Mouse (Mus musculus): ENCODE data around the gene H2al1h. TPM values are rescaled to one million over a fixed set of nuclear protein-coding genes. Genes with fewer than 3 reads are reported as not detected.
"Not testable (repeated sequence)": the region's sequence is repeated elsewhere in the genome, so short reads cannot be mapped to it uniquely, and the experiment has no call there.

Gene H2al1h
- polyA plus RNA-seq, 1 experiment, result not detected

GRCm38 (mm10) chrX:11314858-11315257, 6.4 kb upstream of the H2al1h start, which contains the start of gene H2al1f:
TSS of gene H2al1f (plus strand) at chrX:11315158.
- not testable (repeated sequence) for H3K4me1 ChIP-seq (ENCODE audit: control insufficient read depth, insufficient read depth, low read length); H3K27ac ChIP-seq (ENCODE audit: control insufficient read depth, insufficient read depth, low read depth, low read length); H3K27me3 ChIP-seq (ENCODE audit: control insufficient read depth, insufficient read depth, low read length); H3K36me3 ChIP-seq (ENCODE audit: control insufficient read depth, insufficient read depth, low read length); H3K4me3 ChIP-seq (ENCODE audit: control insufficient read depth, low read depth, low read length)

DNA sequence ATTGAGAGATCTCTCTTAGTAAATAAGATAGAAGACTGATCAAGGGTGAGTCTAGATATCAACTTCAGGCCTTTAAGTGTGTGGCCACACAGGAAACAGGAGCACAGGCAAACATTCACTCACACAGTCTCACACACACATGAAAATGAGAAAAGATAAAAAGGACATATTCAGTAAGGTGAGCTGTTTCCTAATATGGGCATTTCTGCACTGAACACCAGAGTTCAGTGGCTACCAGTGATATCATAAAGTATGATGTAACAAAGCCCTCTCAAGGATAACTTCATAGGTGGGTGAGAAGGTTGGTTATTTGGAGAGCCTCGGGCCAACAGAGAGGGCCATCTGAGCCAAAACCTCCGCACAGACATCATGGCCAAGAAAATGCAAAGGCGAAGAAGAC, 3.3 kb upstream of the H2al1h start, which contains the start of gene H2al1g:
Gene H2al1g, plus strand, starts transcription at position 301 of the 400 bp plus-strand sequence.
- H3K36me3 ChIP-seq (ENCODE audit: control insufficient read depth, insufficient read depth, low read length); H3K4me1 ChIP-seq (ENCODE audit: control insufficient read depth, insufficient read depth, low read length); H3K4me3 ChIP-seq (ENCODE audit: control insufficient read depth, low read depth, low read length); H3K27ac ChIP-seq (ENCODE audit: control insufficient read depth, insufficient read depth, low read depth, low read length); H3K27me3 ChIP-seq (ENCODE audit: control insufficient read depth, insufficient read depth, low read length): not testable (repeated sequence)

- not testable (repeated sequence) for H3K4me3 ChIP-seq (ENCODE audit: control insufficient read depth, low read depth, low read length); H3K36me3 ChIP-seq (ENCODE audit: control insufficient read depth, insufficient read depth, low read length); H3K4me1 ChIP-seq (ENCODE audit: control insufficient read depth, insufficient read depth, low read length); H3K27me3 ChIP-seq (ENCODE audit: control insufficient read depth, insufficient read depth, low read length); H3K27ac ChIP-seq (ENCODE audit: control insufficient read depth, insufficient read depth, low read depth, low read length)
Observed at GRCm38 (mm10) chrX:11324359-11324758, 3.1 kb downstream of the H2al1h start, which contains the start of gene H2al1i. TSS of gene H2al1i (plus strand) at chrX:11324659.

- not testable (repeated sequence) for H3K36me3 ChIP-seq (ENCODE audit: control insufficient read depth, insufficient read depth, low read length); H3K4me3 ChIP-seq (ENCODE audit: control insufficient read depth, low read depth, low read length); H3K27me3 ChIP-seq (ENCODE audit: control insufficient read depth, insufficient read depth, low read length); H3K4me1 ChIP-seq (ENCODE audit: control insufficient read depth, insufficient read depth, low read length); H3K27ac ChIP-seq (ENCODE audit: control insufficient read depth, insufficient read depth, low read depth, low read length)
Observed at GRCm38 (mm10) chrX:11327522-11327921, 6.2 kb downstream of the H2al1h start, which contains the start of gene H2al1j. TSS of gene H2al1j (plus strand) at chrX:11327822.

GRCm38 (mm10) chrX:11345762-11346161, 24.5 kb downstream of the H2al1h start:
- no peak overlapping the region for H3K4me3 ChIP-seq (ENCODE audit: control insufficient read depth, low read depth, low read length)
- no peaks in the 10 kb centered on the region for H3K36me3 ChIP-seq (ENCODE audit: control insufficient read depth, insufficient read depth, low read length)
- H3K4me1 ChIP-seq (ENCODE audit: control insufficient read depth, insufficient read depth, low read length), result no peaks in the 10 kb centered on the region
- TF ChIP-seq POLR2A (IDR thresholded peaks at IDR 0.05; ENCODE audit: control insufficient read depth, low read depth, low read length) (no peak), CTCF (IDR thresholded peaks at IDR 0.05; ENCODE audit: control insufficient read depth, insufficient read depth, insufficient replicate concordance, low read depth, low read length) (no peak)
- no peak overlapping the region for H3K27ac ChIP-seq (ENCODE audit: control insufficient read depth, insufficient read depth, low read depth, low read length)
- H3K27me3 ChIP-seq (ENCODE audit: control insufficient read depth, insufficient read depth, low read length), result no peaks in the 10 kb centered on the region

DNA sequence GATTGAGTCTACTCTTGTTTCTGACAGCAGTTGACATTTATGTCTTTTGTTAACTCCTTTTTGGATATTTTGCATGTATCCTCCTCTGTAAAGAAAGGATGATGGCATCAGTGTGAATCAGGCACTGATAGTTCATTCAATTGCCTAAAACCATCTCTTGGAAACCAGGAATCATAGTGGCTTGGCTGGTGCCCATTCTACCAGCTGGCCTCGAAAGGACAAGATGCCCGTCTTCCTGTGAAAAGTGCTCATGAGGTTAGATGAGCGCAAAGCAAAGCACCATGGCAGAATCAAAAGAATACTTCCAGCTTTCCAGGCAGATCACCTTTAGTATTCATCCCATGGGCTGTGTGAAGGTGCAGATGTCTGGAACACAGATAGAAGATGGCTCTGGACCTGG, 25.5 kb downstream of the H2al1h start:
- Histone ChIP-seq H3K27me3 (ENCODE audit: control insufficient read depth, insufficient read depth, low read length) (no peaks in the 10 kb centered on the region), H3K27ac (ENCODE audit: control insufficient read depth, insufficient read depth, low read depth, low read length) (no peak overlapping the region), H3K4me3 (ENCODE audit: control insufficient read depth, low read depth, low read length) (no peak overlapping the region), H3K4me1 (ENCODE audit: control insufficient read depth, insufficient read depth, low read length) (no peaks in the 10 kb centered on the region), H3K36me3 (ENCODE audit: control insufficient read depth, insufficient read depth, low read length) (no peaks in the 10 kb centered on the region)
- TF ChIP-seq CTCF (IDR thresholded peaks at IDR 0.05; ENCODE audit: control insufficient read depth, insufficient read depth, insufficient replicate concordance, low read depth, low read length) (no peak), POLR2A (IDR thresholded peaks at IDR 0.05; ENCODE audit: control insufficient read depth, low read depth, low read length) (no peak)

DNA sequence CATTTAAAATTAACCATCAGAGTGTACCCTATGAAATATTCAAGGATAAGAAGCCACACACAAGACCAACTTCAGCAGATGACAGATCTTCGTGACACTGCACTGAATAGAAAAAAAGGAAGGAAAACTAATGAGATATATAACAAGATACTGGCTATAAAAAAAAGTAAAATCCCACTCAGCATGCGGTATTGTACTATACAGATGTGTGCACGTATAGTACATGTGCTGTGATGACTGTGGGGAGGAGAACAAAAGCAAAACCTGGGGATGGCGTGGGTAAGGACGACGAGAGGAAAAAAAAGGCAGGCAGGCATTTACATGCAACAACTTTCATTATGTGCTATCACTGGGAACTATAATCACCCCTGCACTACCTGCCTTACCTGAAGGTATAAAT, 39.5 kb downstream of the H2al1h start:
- H3K27me3 ChIP-seq (ENCODE audit: control insufficient read depth, insufficient read depth, low read length), result no peaks in the 10 kb centered on the region
- TF ChIP-seq POLR2A (IDR thresholded peaks at IDR 0.05; ENCODE audit: control insufficient read depth, low read depth, low read length), result no peak
- TF ChIP-seq CTCF (IDR thresholded peaks at IDR 0.05; ENCODE audit: control insufficient read depth, insufficient read depth, insufficient replicate concordance, low read depth, low read length), result no peak
- no peak overlapping the region for H3K27ac ChIP-seq (ENCODE audit: control insufficient read depth, insufficient read depth, low read depth, low read length)
- no peaks in the 10 kb centered on the region for H3K4me1 ChIP-seq (ENCODE audit: control insufficient read depth, insufficient read depth, low read length)
- H3K36me3 ChIP-seq (ENCODE audit: control insufficient read depth, insufficient read depth, low read length), result no peaks in the 10 kb centered on the region
- no peak overlapping the region for H3K4me3 ChIP-seq (ENCODE audit: control insufficient read depth, low read depth, low read length)

- Histone ChIP-seq H3K4me1 (ENCODE audit: control insufficient read depth, insufficient read depth, low read length) (no peaks in the 10 kb centered on the region), H3K4me3 (ENCODE audit: control insufficient read depth, low read depth, low read length) (no peak overlapping the region), H3K27me3 (ENCODE audit: control insufficient read depth, insufficient read depth, low read length) (no peaks in the 10 kb centered on the region), H3K36me3 (ENCODE audit: control insufficient read depth, insufficient read depth, low read length) (no peaks in the 10 kb centered on the region), H3K27ac (ENCODE audit: control insufficient read depth, insufficient read depth, low read depth, low read length) (no peak overlapping the region)
- no peak for TF ChIP-seq POLR2A (IDR thresholded peaks at IDR 0.05; ENCODE audit: control insufficient read depth, low read depth, low read length)
- no peak for TF ChIP-seq CTCF (IDR thresholded peaks at IDR 0.05; ENCODE audit: control insufficient read depth, insufficient read depth, insufficient replicate concordance, low read depth, low read length)
Observed at GRCm38 (mm10) chrX:11361261-11361660, 40.0 kb downstream of the H2al1h start.
